ENCODE assay signal across 8 mouse cellular contexts in the genomic region with DNA sequence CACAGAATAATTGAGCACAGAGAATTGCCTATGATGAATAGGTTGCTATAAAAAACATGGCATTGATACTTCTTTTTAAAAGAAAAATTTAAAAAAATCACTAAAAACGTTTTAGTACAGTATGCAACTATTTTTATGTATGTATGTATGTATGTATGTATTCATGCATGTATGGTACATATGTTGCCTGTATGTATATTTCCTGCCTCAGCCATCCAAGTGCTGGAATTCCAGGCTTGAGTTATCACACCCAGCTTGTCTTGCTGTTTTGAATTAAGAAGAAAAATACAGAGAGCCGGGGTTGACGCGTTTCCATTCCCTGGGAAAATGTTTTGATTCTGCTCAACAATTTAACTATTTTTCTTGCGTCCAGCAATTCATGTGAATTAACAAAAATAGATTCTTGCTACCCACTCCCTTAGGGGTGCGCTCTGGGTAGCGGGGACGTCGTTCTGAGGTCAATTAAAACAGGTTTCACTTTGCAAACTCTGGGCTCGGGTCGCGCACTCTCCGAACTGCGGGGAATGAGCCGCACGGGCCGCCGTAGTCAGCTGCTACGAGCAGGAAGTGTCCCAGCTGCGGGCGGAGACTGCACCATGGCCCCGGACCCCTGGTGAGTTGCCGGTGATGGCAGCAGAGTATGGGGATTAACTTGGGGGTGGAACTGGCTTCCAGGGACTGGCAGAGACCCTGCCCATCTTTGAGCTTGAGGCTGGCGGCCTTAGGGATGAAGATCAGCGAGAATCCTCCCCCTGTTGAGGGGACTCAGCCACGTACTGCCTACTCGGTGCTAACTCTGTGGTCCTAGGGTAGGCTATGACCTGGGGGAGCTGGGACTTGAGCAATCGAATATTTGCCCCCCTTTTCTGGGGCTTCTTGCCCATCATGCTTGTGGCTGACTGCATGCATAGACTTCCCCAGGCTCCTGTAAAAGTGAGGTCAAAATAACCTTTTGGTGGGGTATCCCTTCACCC. TPM values are rescaled to one million over a fixed set of nuclear protein-coding genes. Genes with fewer than 3 reads are reported as not detected.
DNase-seq lines count a peak whose midpoint lies in the region; ATAC-seq and TF ChIP-seq lines count a peak whose summit lies in the region.

TSS of gene Stx8 (plus strand) at position 289 of the 974 bp plus-strand sequence.

- H3K4me3 ChIP-seq in C2C12 (ENCODE audit: insufficient read depth, poor library complexity, severe bottlenecking) = peak within 1 kb of the TSS; percentile 94
- H3K4me3 ChIP-seq in erythroblast, embryonic 14.5 days (replicated peaks) = peak within 1 kb of the TSS; percentile 95
- peak within 1 kb of the TSS; percentile 77 for H3K4me3 ChIP-seq in heart, embryonic 13.5 days
- peak within 1 kb of the TSS; percentile 71 for H3K4me3 ChIP-seq in liver, embryonic 12.5 days
- H3K4me3 ChIP-seq in stomach, embryonic 15.5 days (replicated peaks) = peak within 1 kb of the TSS; percentile 94

- peak; percentile 41; the same call in 1 of the 2 replicates for TF ChIP-seq POLR2A in brain, embryonic 14.5 days (IDR thresholded peaks at IDR 0.05; ENCODE audit: borderline replicate concordance, extremely low read depth, insufficient read depth, insufficient read length, poor library complexity, severe bottlenecking)

- H3ac ChIP-seq in C2C12 (ENCODE audit: control insufficient read depth, insufficient read length, low read depth) = peak within 1 kb of the TSS; percentile 70

- H3K79me3 ChIP-seq in C2C12 (ENCODE audit: low read depth) = no peaks in the 10 kb centered on the region

- TF ChIP-seq CTCF in C2C12 (IDR thresholded peaks at IDR 0.05; ENCODE audit: control insufficient read depth, insufficient read depth, insufficient read length) = no peak
- no peak for TF ChIP-seq CTCF in brain, embryonic 14.5 days (IDR thresholded peaks at IDR 0.05; ENCODE audit: borderline replicate concordance, extremely low read depth, insufficient read depth, insufficient read length)

- H3K79me2 ChIP-seq in C2C12 (ENCODE audit: control insufficient read depth, insufficient read depth) = peaks cover 17% of the 10 kb centered on the region

- no peaks in the 10 kb centered on the region for H3K36me3 ChIP-seq in C2C12 (ENCODE audit: control insufficient read depth, insufficient read depth)
- H3K36me3 ChIP-seq in erythroblast, embryonic 14.5 days (ENCODE audit: control insufficient read depth) = peaks cover 6% of the 10 kb centered on the region
- peaks cover 15% of the 10 kb centered on the region for H3K36me3 ChIP-seq in heart, embryonic 13.5 days
- H3K36me3 ChIP-seq in liver, embryonic 12.5 days = peaks cover 11% of the 10 kb centered on the region
- H3K36me3 ChIP-seq in stomach, embryonic 15.5 days = no peaks in the 10 kb centered on the region

- peak; percentile 93 for DNase-seq in brain, embryonic 14.5 days (ENCODE audit: low read depth)
- DNase-seq in kidney, postnatal 10 days = peak; percentile 98
- DNase-seq in natural killer cell, adult 2 months (ENCODE audit: low spot score in 2 of 2) = peak; percentile 84 to 88

- H3K4me2 ChIP-seq in heart, embryonic 13.5 days = peak within 1 kb of the TSS; percentile 97
- H3K4me2 ChIP-seq in liver, embryonic 12.5 days = peak within 1 kb of the TSS; percentile 73
- H3K4me2 ChIP-seq in stomach, embryonic 15.5 days = peak within 1 kb of the TSS; percentile 80

- H3K4me1 ChIP-seq in erythroblast, embryonic 14.5 days (ENCODE audit: control insufficient read depth) = peaks cover 26% of the 10 kb centered on the region
- peaks cover 23% of the 10 kb centered on the region for H3K4me1 ChIP-seq in heart, embryonic 13.5 days
- peaks cover 20% of the 10 kb centered on the region for H3K4me1 ChIP-seq in liver, embryonic 12.5 days
- H3K4me1 ChIP-seq in stomach, embryonic 15.5 days = peaks cover 15% of the 10 kb centered on the region; the same call in 1 of the 2 replicates

- peak within 1 kb of the TSS; percentile 88 for H3K9ac ChIP-seq in heart, embryonic 13.5 days
- peak within 1 kb of the TSS; percentile 77 for H3K9ac ChIP-seq in liver, embryonic 12.5 days
- H3K9ac ChIP-seq in stomach, embryonic 15.5 days = peak within 1 kb of the TSS; percentile 69

- peak; percentile 51; the same call in 1 of the 2 replicates for ATAC-seq in heart, embryonic 13.5 days (ENCODE audit: extremely low read depth, insufficient number of reproducible peaks, low FRiP score, low TSS enrichment)
- ATAC-seq in liver, embryonic 12.5 days = peak; percentile 83
- ATAC-seq in stomach, embryonic 15.5 days (ENCODE audit: insufficient read depth, low FRiP score, low read depth) = peak; percentile 83; the same call in 1 of the 2 replicates

- H3K27me3 ChIP-seq in C2C12 (ENCODE audit: control insufficient read depth, insufficient read depth, insufficient read length) = no peaks in the 10 kb centered on the region
- H3K27me3 ChIP-seq in erythroblast, embryonic 14.5 days (ENCODE audit: control insufficient read depth) = no peaks in the 10 kb centered on the region; the same call in 1 of the 2 replicates
- no peaks in the 10 kb centered on the region for H3K27me3 ChIP-seq in heart, embryonic 13.5 days (replicated peaks)
- no peaks in the 10 kb centered on the region for H3K27me3 ChIP-seq in liver, embryonic 12.5 days (replicated peaks)
- no peaks in the 10 kb centered on the region for H3K27me3 ChIP-seq in stomach, embryonic 15.5 days (replicated peaks)

- under 1% methylated on average over 28 of the region's 28 CpGs for WGBS in heart, embryonic 13.5 days
- under 1% methylated on average over 28 of the region's 28 CpGs for WGBS in liver, embryonic 12.5 days (ENCODE audit: insufficient replicate concordance)
- WGBS in stomach, embryonic 15.5 days = under 1% methylated on average over 28 of the region's 28 CpGs

- H3K27ac ChIP-seq in heart, embryonic 13.5 days (replicated peaks) = peak within 1 kb of the TSS; percentile 39; the same call in 1 of the 2 replicates
- H3K27ac ChIP-seq in liver, embryonic 12.5 days = peak within 1 kb of the TSS; percentile 60; the same call in 1 of the 2 replicates
- H3K27ac ChIP-seq in stomach, embryonic 15.5 days = peak within 1 kb of the TSS; percentile 51; the same call in 1 of the 2 replicates

- no peaks in the 10 kb centered on the region for H3K9me3 ChIP-seq in erythroblast, embryonic 14.5 days (ENCODE audit: control insufficient read depth, low read length)
- H3K9me3 ChIP-seq in heart, embryonic 13.5 days = no peaks in the 10 kb centered on the region
- no peaks in the 10 kb centered on the region for H3K9me3 ChIP-seq in liver, embryonic 12.5 days (replicated peaks)
- H3K9me3 ChIP-seq in stomach, embryonic 15.5 days = no peaks in the 10 kb centered on the region

TF ChIP-seq in C2C12, 6 proteins besides CTCF, POLR2A, EP300 and RAD21:
- peak; percentile 17 for TF ChIP-seq MYOD1 (IDR thresholded peaks at IDR 0.05; ENCODE audit: control insufficient read depth, insufficient read length, low read depth)
- no peak for TF ChIP-seq MYOG (IDR thresholded peaks at IDR 0.05; ENCODE audit: control insufficient read depth, extremely low read depth, insufficient read length)
- TF ChIP-seq USF1 (IDR thresholded peaks at IDR 0.05; ENCODE audit: low read depth) = peak; percentile 35
- TF ChIP-seq MAX (IDR thresholded peaks at IDR 0.05) = no peak
TF ChIP-seq in C2C12: peak in this region for 2.

RNA-seq across cellular contexts. Expression of gene Stx8, which starts in this region (rescaled TPM):
- 15.9 TPM for polyA plus RNA-seq in C2C12 (2012; fragmentation: generic; extraction: Trizol)
- 20.6 and 23.4 TPM in 2 replicates for polyA plus RNA-seq in brain, embryonic 14.5 days (2012; rRNA removed)
- polyA plus RNA-seq in erythroblast, embryonic 14.5 days (2012) = 0.08 and 0.17 TPM in 2 replicates
- polyA plus RNA-seq in heart, embryonic 13.5 days (2015; fragmentation: Nextera tagmentation; extraction: Ambion mirVana) = 50.6 and 58.1 TPM in 2 replicates
- 33.8 and 34.9 TPM in 2 replicates for polyA plus RNA-seq in liver, embryonic 12.5 days (2016; fragmentation: Nextera tagmentation; extraction: Ambion mirVana)
- polyA plus RNA-seq in stomach, embryonic 15.5 days (2015; fragmentation: Nextera tagmentation; extraction: Ambion mirVana) = 55.9 and 59.4 TPM in 2 replicates

Comparison
In these comparisons a context has a peak if more than half of its experiments do, and no peak if none do; other contexts are left out.
1. Peak in every context shown above with its lines: DNase-seq, ATAC-seq, H3K4me3 ChIP-seq and H3K27ac ChIP-seq.
2. RNA of gene Stx8 (polyA plus RNA-seq): 55.9 to 59.4 TPM in stomach, embryonic 15.5 days, 50.6 to 58.1 TPM in heart, embryonic 13.5 days, 33.8 to 34.9 TPM in liver, embryonic 12.5 days, 20.6 to 23.4 TPM in brain, embryonic 14.5 days and 15.9 TPM in C2C12 (single experiment); 0.08 to 0.17 TPM in erythroblast, embryonic 14.5 days; every median in the first group is over 10 times any median in the second.